Mouse (Mus musculus) retina, adult 2 months (tissue): ENCODE measurements around the gene Ckap2.

Experiments used
- DNase-seq: peaks from one replicate; pipeline ENCODE4 v3.0.0-alpha.2; 2012; ENCODE audit warnings: low read depth, low spot score

Ckap2 gene

GRCm38 (mm10) chr8:22185431-22186397 lies at the start of gene Ckap2:
Gene Ckap2 (minus strand): TSS chr8:22185819.
- DNase-seq = peak; percentile 56

GRCm38 (mm10) chr8:22228621-22229020 lies 43.0 kb upstream of the Ckap2 start:
- no peak for DNase-seq

DNA sequence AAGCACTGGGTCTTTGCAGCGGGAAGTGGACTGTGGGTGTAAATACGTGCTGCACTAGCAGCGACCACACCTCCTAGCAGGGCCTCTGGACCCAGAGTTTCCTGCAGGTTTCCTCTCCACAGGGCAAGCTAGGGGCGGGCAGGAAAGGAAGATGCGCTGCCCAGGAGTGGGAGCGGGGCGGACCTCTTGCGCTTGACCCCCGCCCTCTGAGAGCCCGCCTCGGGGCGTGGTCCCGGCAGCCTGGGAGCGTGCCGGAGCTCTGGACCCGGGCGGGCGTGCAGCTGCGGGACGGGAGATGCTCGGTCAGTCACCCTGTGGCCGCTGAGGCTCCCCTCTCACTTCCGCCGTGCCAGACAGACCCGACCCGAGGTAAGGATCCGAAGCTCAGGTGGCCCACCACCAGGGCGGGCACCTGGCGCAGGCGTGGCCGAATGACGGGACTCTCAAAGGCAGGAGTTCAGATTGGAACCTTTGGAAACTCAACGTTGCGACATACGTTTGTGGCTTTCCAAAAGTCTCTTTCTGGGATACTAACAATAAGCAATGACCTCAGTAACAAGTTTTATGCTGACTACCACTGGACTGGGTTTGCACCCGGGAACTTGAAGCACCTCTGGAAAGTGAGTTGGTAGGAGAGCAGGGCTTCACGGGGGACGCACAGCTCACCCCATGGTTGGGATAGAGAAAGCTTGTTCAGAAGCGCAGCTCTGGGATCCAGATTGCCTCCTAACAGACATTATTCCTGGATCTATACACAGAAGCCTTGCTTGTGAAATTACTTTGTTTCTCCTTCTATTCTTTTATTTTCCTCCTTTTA lies 41.6 kb upstream of the Ckap2 start, which contains the start of gene Thsd1:
Gene Thsd1, plus strand, starts transcription at position 253 of the 817 bp plus-strand sequence.
- DNase-seq = no peak

GRCm38 (mm10) chr8:22226361-22226760 lies 40.7 kb upstream of the Ckap2 start:
- no peak for DNase-seq

- DNase-seq = no peak
Observed at GRCm38 (mm10) chr8:22214826-22215225, 29.2 kb upstream of the Ckap2 start.

DNA sequence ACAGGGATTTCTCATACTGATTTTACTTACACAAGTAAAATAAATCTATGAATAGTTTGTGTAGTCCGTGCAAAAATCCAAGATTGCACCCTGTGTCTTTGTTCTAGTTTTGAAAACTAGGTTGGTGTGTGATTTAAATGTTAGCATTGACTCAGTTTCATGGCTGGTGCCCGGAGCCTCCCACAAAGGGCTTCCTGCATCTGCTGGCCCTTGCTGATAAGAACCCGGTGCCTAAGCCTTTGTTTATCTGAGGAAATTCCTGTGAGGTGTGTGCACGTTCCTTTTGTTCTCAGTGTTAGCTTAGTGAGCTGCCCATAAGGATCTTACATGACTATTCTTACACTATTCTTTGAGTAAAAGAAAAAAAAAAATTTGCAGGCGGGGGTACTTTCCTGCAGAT lies 23.4 kb upstream of the Ckap2 start:
- no peak for DNase-seq

- DNase-seq = no peak
Observed at GRCm38 (mm10) chr8:22207535-22207934, 21.9 kb upstream of the Ckap2 start.

GRCm38 (mm10) chr8:22199481-22199880 lies 13.9 kb upstream of the Ckap2 start:
- no peak for DNase-seq

DNA sequence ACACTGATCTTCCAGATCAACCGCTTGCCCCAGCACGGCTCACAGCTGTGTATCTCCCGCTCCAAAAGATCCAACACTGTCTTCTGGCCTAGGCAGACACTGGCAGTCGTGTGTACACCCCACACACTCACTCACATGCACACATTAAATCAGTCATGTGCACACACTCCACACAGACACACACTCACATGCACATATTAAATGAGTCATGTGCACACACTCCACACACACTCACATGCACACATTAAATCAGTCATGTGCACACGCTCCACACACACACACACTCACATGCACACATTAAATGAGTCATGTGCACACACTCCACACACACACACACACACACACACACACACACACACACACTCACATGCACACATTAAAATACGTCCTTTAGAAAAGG lies 12.3 kb upstream of the Ckap2 start:
- no peak for DNase-seq

DNA sequence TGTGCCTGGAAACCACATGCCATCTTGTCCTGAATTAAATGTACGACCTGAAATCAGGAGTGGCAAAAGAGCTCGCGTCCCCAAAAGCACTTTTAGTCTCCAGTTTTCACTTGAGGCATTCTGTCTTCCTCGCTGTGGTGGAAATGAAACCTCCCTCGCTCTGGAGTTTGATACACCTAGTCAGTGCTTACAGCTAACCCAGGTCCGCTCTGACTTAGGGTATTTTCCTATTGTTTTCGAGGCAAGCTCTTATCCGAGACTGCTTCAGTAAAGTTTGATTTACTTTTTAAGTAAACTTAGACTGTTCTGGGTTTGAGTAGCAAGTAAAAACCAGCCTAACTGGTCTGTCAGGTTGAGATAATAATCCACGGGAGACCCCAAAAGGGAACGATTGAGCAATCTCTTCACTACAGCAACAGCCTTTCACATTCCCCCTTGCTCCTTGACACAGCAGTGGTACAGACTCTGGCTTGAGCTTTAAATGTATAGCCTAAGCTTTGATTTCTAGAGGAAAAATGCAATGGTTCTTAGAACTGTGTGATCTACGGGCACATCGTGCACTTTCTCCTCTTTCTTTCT lies 7.9 kb upstream of the Ckap2 start:
- DNase-seq = peak; percentile 11

- peak; percentile 73 for DNase-seq
Observed at GRCm38 (mm10) chr8:22192660-22193431, 7.2 kb upstream of the Ckap2 start, which contains the start of gene Vps36. Gene Vps36 (plus strand): TSS chr8:22192809.

- DNase-seq = no peak
Observed at GRCm38 (mm10) chr8:22184884-22185283, 735 bp downstream of the Ckap2 start.

GRCm38 (mm10) chr8:22175966-22176365 lies 9.7 kb downstream of the Ckap2 start:
- DNase-seq = no peak

DNA sequence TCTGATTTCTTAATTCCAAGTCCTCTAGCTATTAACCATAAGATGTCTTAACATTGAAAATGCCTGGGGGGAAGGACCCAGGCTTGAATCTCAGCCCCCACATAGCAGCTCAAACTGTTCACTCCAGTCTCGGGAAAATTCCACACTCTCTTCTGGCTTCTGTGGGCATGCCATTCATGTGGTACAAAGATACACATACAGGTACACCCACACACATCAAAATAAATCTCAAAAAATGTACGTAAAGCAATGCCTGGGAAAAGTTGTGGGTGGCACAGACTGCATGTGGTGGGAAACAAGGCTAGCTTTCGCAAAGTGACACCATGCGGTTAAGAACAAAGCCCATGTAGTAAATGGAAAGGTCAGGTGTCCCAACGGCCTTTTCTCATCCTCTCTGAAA lies 16.5 kb downstream of the Ckap2 start:
- DNase-seq = no peak

DNA sequence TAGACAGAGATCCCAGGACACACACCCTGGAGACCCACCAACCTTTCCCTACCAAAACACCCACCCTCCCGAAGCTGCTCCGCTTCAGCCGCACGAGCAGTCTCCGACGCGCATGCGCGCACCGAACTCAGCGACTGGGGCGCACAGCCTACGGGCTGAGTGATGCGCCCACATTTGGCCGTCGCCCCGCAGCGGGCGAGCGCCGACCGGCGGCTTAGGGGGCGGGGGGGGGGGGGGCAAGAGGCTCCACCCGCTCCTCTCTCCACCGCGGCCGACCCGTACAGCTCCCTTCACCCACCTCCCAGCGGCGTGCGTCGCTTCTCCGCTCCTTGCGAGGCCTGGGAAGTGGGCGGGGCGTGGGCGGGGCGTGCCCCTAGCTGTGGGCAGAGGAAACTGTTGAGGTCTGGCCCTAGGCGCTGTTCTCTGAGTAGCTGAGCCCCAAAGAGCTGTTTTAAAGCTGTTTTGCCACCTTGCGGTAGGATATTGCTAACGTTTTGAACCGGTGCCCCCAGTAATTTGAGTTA lies 19.5 kb downstream of the Ckap2 start, which contains the start of gene Nek3:
Gene Nek3, minus strand, starts transcription at position 356 of the 524 bp plus-strand sequence.
- peak; percentile 70 for DNase-seq

GRCm38 (mm10) chr8:22165251-22166079 lies 20.2 kb downstream of the Ckap2 start:
- DNase-seq = no peak

GRCm38 (mm10) chr8:22164431-22164830 lies 21.2 kb downstream of the Ckap2 start:
- no peak for DNase-seq

- no peak for DNase-seq
Observed at GRCm38 (mm10) chr8:22162206-22162605, 23.4 kb downstream of the Ckap2 start.

GRCm38 (mm10) chr8:22150345-22150663 lies 35.3 kb downstream of the Ckap2 start:
- DNase-seq = no peak
